11 mouse cellular contexts compared by ENCODE assay signal in the genomic region with DNA sequence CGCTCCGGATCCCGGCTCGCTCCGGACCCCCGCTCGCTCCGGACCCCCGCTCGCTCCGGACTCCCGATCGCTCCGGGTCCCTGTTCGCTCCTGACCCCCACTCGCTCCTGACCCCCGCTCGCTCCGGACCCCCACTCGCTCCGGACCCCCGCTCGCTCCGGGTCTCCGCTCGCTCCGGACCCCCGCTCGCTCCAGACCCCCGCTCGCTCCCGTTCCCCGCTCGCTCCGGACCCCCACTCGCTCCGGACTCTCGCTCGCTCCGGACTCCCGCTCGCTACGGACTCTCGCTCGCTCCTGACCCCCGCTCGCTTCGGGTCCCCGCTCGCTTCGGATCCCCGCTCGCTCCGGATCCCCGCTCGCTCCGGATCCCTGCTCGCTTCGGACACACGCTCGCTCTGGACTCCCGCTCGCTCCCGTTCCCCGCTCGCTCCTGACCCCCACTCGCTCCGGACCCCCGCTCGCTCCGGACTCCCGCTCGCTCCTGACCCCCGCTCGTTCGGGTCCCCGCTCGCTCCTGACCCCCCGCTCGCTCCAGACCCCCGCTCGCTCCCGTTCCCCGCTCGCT. TPM values are rescaled to one million over a fixed set of nuclear protein-coding genes. Genes with fewer than 3 reads are reported as not detected.
DNase-seq lines count a peak whose midpoint lies in the region; ATAC-seq and TF ChIP-seq lines count a peak whose summit lies in the region.
"Not testable (repeated sequence)": the region's sequence is repeated elsewhere in the genome, so short reads cannot be mapped to it uniquely, and the experiment has no call there.
"Had no signal": no experiment of that assay in that cellular context is flagged by ENCODE, and none has a peak within 500 bp of the region (broad histone marks: within the 10 kb centered on the region; RNA-seq: fewer than 3 reads in every experiment).

No protein-coding gene starts in this region.

- peak; percentile 49 for DNase-seq in ZHBTc4 (ENCODE audit: low read depth, low spot score)
- DNase-seq in gastrocnemius, postnatal 14 days = peak; percentile 38
- not testable (repeated sequence) for DNase-seq in kidney, postnatal 0 days (ENCODE audit: low spot score); liver, embryonic 11.5 days (ENCODE audit: low spot score)
- peak; percentile 91 for DNase-seq in midbrain, embryonic 11.5 days (ENCODE audit: low spot score, missing footprints)

- not testable (repeated sequence) for H3K4me1 ChIP-seq in embryonic facial prominence, embryonic 13.5 days; kidney, postnatal 0 days (replicated peaks; ENCODE audit: insufficient read depth, low read length); liver, embryonic 11.5 days (replicated peaks; ENCODE audit: control insufficient read depth, insufficient read depth, low read length); midbrain, embryonic 11.5 days (ENCODE audit: control insufficient read depth, insufficient read depth, low read length); olfactory bulb, adult 2 months (ENCODE audit: control insufficient read depth, insufficient read depth, low read length)
- peaks cover 22% of the 10 kb centered on the region for H3K4me1 ChIP-seq in hindbrain, embryonic 13.5 days (replicated peaks)

- peak overlapping the region; percentile 46 for H3K4me3 ChIP-seq in embryonic facial prominence, embryonic 13.5 days
- H3K4me3 ChIP-seq in hindbrain, embryonic 13.5 days = peak overlapping the region; percentile 50
- H3K4me3 ChIP-seq in kidney, postnatal 0 days (replicated peaks; ENCODE audit: low read depth, low read length) = peak overlapping the region; percentile 51
- H3K4me3 ChIP-seq in liver, embryonic 11.5 days (ENCODE audit: low read depth, low read length) = peak overlapping the region; percentile 50
- H3K4me3 ChIP-seq in midbrain, embryonic 11.5 days (ENCODE audit: low read depth, low read length) = peak overlapping the region; percentile 48
- peak overlapping the region; percentile 59 for H3K4me3 ChIP-seq in olfactory bulb, adult 2 months (ENCODE audit: insufficient read depth, low read depth, low read length)

- not testable (repeated sequence) for ATAC-seq in embryonic facial prominence, embryonic 13.5 days (ENCODE audit: insufficient number of reproducible peaks, insufficient read depth, low FRiP score, low TSS enrichment, low read depth); hindbrain, embryonic 13.5 days (ENCODE audit: low FRiP score); kidney, postnatal 0 days (replicated peaks; ENCODE audit: low FRiP score, low read depth); liver, embryonic 11.5 days (replicated peaks; ENCODE audit: low FRiP score); midbrain, embryonic 11.5 days (ENCODE audit: low FRiP score)

- not testable (repeated sequence) for TF ChIP-seq CTCF in kidney, postnatal 0 days (IDR thresholded peaks at IDR 0.05; ENCODE audit: low read depth); olfactory bulb, adult 2 months (IDR thresholded peaks at IDR 0.05; ENCODE audit: insufficient read depth, low read depth, low read length)

- not testable (repeated sequence) for H3K36me3 ChIP-seq in embryonic facial prominence, embryonic 13.5 days; hindbrain, embryonic 13.5 days; kidney, postnatal 0 days (ENCODE audit: insufficient read depth, low read length); liver, embryonic 11.5 days (ENCODE audit: control insufficient read depth, insufficient read depth, low read length); midbrain, embryonic 11.5 days (ENCODE audit: control insufficient read depth, insufficient read depth, low read length)

- TF ChIP-seq POLR2A in olfactory bulb, adult 2 months (IDR thresholded peaks at IDR 0.05; ENCODE audit: insufficient read depth, low read depth, low read length) = not testable (repeated sequence)

- 2% methylated on average over 80 of the region's 85 CpGs for WGBS in embryonic facial prominence, embryonic 13.5 days
- WGBS in hindbrain, embryonic 13.5 days = 1% methylated on average over 80 of the region's 85 CpGs
- under 1% methylated on average over 76 of the region's 85 CpGs for WGBS in kidney, postnatal 0 days
- WGBS in liver, embryonic 11.5 days = 2% methylated on average over 84 of the region's 85 CpGs
- WGBS in midbrain, embryonic 11.5 days = 2% methylated on average over 82 of the region's 85 CpGs
- WGBS in olfactory bulb, adult 2 months = 1% methylated on average over 79 of the region's 85 CpGs

- H3K27me3 ChIP-seq in embryonic facial prominence, embryonic 13.5 days = peaks cover 89% of the 10 kb centered on the region
- peaks cover 75% of the 10 kb centered on the region for H3K27me3 ChIP-seq in hindbrain, embryonic 13.5 days
- peaks cover 17% of the 10 kb centered on the region; the same call in 1 of the 2 replicates for H3K27me3 ChIP-seq in kidney, postnatal 0 days (ENCODE audit: insufficient read depth, low read length)
- peaks cover 86% of the 10 kb centered on the region for H3K27me3 ChIP-seq in liver, embryonic 11.5 days (replicated peaks; ENCODE audit: control insufficient read depth, insufficient read depth, low read length)
- H3K27me3 ChIP-seq in midbrain, embryonic 11.5 days (ENCODE audit: control insufficient read depth, insufficient read depth, low read length) = peaks cover 49% of the 10 kb centered on the region

- not testable (repeated sequence) for H3K9me3 ChIP-seq in embryonic facial prominence, embryonic 13.5 days; hindbrain, embryonic 13.5 days; kidney, postnatal 0 days (replicated peaks; ENCODE audit: low read length); liver, embryonic 11.5 days (ENCODE audit: control insufficient read depth, low read length); midbrain, embryonic 11.5 days (ENCODE audit: control insufficient read depth, low read length)

- H3K9ac ChIP-seq in embryonic facial prominence, embryonic 13.5 days = 0 out of 2 replicates have a peak overlapping the region, but pooled peaks have one; percentile 32
- peak overlapping the region; percentile 62 for H3K9ac ChIP-seq in hindbrain, embryonic 13.5 days
- H3K9ac ChIP-seq in kidney, postnatal 0 days (ENCODE audit: low read depth, low read length) = peak overlapping the region; percentile 70
- H3K9ac ChIP-seq in liver, embryonic 11.5 days (ENCODE audit: low read depth, low read length); midbrain, embryonic 11.5 days (ENCODE audit: low read length): not testable (repeated sequence)

- peak overlapping the region; percentile 78 for H3K4me2 ChIP-seq in embryonic facial prominence, embryonic 13.5 days
- peak overlapping the region; percentile 94 for H3K4me2 ChIP-seq in hindbrain, embryonic 13.5 days
- H3K4me2 ChIP-seq in kidney, postnatal 0 days (ENCODE audit: low read length) = peak overlapping the region; percentile 83
- peak overlapping the region; percentile 73 for H3K4me2 ChIP-seq in liver, embryonic 11.5 days
- H3K4me2 ChIP-seq in midbrain, embryonic 11.5 days = peak overlapping the region; percentile 90

- not testable (repeated sequence) for H3K27ac ChIP-seq in embryonic facial prominence, embryonic 13.5 days; hindbrain, embryonic 13.5 days; liver, embryonic 11.5 days (ENCODE audit: low read depth, low read length); midbrain, embryonic 11.5 days (ENCODE audit: low read depth, low read length); olfactory bulb, adult 2 months (ENCODE audit: insufficient read depth, low read depth, low read length)
- 0 out of 2 replicates have a peak overlapping the region, but pooled peaks have one; percentile 11 for H3K27ac ChIP-seq in kidney, postnatal 0 days

- intact Hi-C loops in gastrocnemius, postnatal 14 days (cut with DNase I; ENCODE audit: low total_unique reads) = not testable (repeated sequence)

RNA-seq across cellular contexts. Expression of a gene that starts 20.1 kb away (rescaled TPM):
- 5.7 and 8.6 TPM in 2 replicates for polyA plus RNA-seq in embryonic facial prominence, embryonic 13.5 days (2015; fragmentation: Nextera tagmentation; extraction: Ambion mirVana)
- 100 to 1,000 TPM; 106 to 108 TPM for total RNA-seq in gastrocnemius, postnatal 14 days (2021)
- polyA plus RNA-seq in hindbrain, embryonic 13.5 days (2015; fragmentation: Nextera tagmentation; extraction: Ambion mirVana) = 1.2 and 1.3 TPM in 2 replicates
- 6.1 and 7.1 TPM in 2 replicates for polyA plus RNA-seq in kidney, postnatal 0 days (2015; fragmentation: Nextera tagmentation; extraction: Ambion mirVana)
- 1.8 and 4.5 TPM in 2 replicates for polyA plus RNA-seq in liver, embryonic 11.5 days (2014; fragmentation: Nextera tagmentation; extraction: Ambion mirVana)
- 0.10 and 0.21 TPM in 2 replicates for polyA plus RNA-seq in midbrain, embryonic 11.5 days (2014; fragmentation: Nextera tagmentation; extraction: Ambion mirVana)
- not detected in 2 replicates for polyA plus RNA-seq in olfactory bulb, adult 2 months (2012; ENCODE audit: insufficient read depth, insufficient read length, low replicate concordance, missing spikeins)
- polyA plus RNA-seq: Patski had no signal

RNA-seq across cellular contexts. Expression of a gene that starts 20.7 kb away (rescaled TPM):
- 0.94 and 1.8 TPM in 2 replicates for polyA plus RNA-seq in embryonic facial prominence, embryonic 13.5 days (2015; fragmentation: Nextera tagmentation; extraction: Ambion mirVana)
- 10 to 100 TPM; 31.0 to 32.7 TPM for total RNA-seq in gastrocnemius, postnatal 14 days (2021)
- 1.00 and 1.0 TPM in 2 replicates for polyA plus RNA-seq in hindbrain, embryonic 13.5 days (2015; fragmentation: Nextera tagmentation; extraction: Ambion mirVana)
- 19.5 and 21.1 TPM in 2 replicates for polyA plus RNA-seq in kidney, postnatal 0 days (2015; fragmentation: Nextera tagmentation; extraction: Ambion mirVana)
- 0.49 and 0.86 TPM in 2 replicates for polyA plus RNA-seq in liver, embryonic 11.5 days (2014; fragmentation: Nextera tagmentation; extraction: Ambion mirVana)
- 0.14 and 0.47 TPM in 2 replicates for polyA plus RNA-seq in midbrain, embryonic 11.5 days (2014; fragmentation: Nextera tagmentation; extraction: Ambion mirVana)
- not detected in 2 replicates for polyA plus RNA-seq in olfactory bulb, adult 2 months (2012; ENCODE audit: insufficient read depth, insufficient read length, low replicate concordance, missing spikeins)
- polyA plus RNA-seq: Patski had no signal

RNA-seq across cellular contexts. Expression of a gene that starts 22.3 kb away (rescaled TPM):
- polyA plus RNA-seq in embryonic facial prominence, embryonic 13.5 days (2015; fragmentation: Nextera tagmentation; extraction: Ambion mirVana) = 33.6 and 36.1 TPM in 2 replicates
- total RNA-seq in gastrocnemius, postnatal 14 days (2021) = 10 to 100 TPM in 1 of 2 experiments, 1 to 10 TPM in 1; 8.8 to 11.0 TPM
- 27.3 and 35.3 TPM in 2 replicates for polyA plus RNA-seq in hindbrain, embryonic 13.5 days (2015; fragmentation: Nextera tagmentation; extraction: Ambion mirVana)
- 23.7 and 24.0 TPM in 2 replicates for polyA plus RNA-seq in kidney, postnatal 0 days (2015; fragmentation: Nextera tagmentation; extraction: Ambion mirVana)
- polyA plus RNA-seq in liver, embryonic 11.5 days (2014; fragmentation: Nextera tagmentation; extraction: Ambion mirVana) = 43.4 and 44.9 TPM in 2 replicates
- polyA plus RNA-seq in midbrain, embryonic 11.5 days (2014; fragmentation: Nextera tagmentation; extraction: Ambion mirVana) = 22.9 and 23.7 TPM in 2 replicates
- polyA plus RNA-seq in olfactory bulb, adult 2 months (2012; ENCODE audit: insufficient read depth, insufficient read length, low replicate concordance, missing spikeins) = not detected in 2 replicates

RNA-seq across cellular contexts. Expression of a gene that starts 38.5 kb away (rescaled TPM):
- 0.15 and 0.32 TPM in 2 replicates for polyA plus RNA-seq in embryonic facial prominence, embryonic 13.5 days (2015; fragmentation: Nextera tagmentation; extraction: Ambion mirVana)
- total RNA-seq in gastrocnemius, postnatal 14 days (2021) = not detected
- polyA plus RNA-seq in hindbrain, embryonic 13.5 days (2015; fragmentation: Nextera tagmentation; extraction: Ambion mirVana) = 0.71 and 0.80 TPM in 2 replicates
- 0.55 and 0.60 TPM in 2 replicates for polyA plus RNA-seq in kidney, postnatal 0 days (2015; fragmentation: Nextera tagmentation; extraction: Ambion mirVana)
- 0.13 and 0.15 TPM in 2 replicates for polyA plus RNA-seq in liver, embryonic 11.5 days (2014; fragmentation: Nextera tagmentation; extraction: Ambion mirVana)
- polyA plus RNA-seq in midbrain, embryonic 11.5 days (2014; fragmentation: Nextera tagmentation; extraction: Ambion mirVana) = 0.19 and 0.30 TPM in 2 replicates
- polyA plus RNA-seq in olfactory bulb, adult 2 months (2012; ENCODE audit: insufficient read depth, insufficient read length, low replicate concordance, missing spikeins) = not detected in 2 replicates
- total RNA-seq: heart, postnatal 14 days; left cerebral cortex, adult 8-10 months had no signal

RNA-seq across cellular contexts. Expression of a gene that starts 40.1 kb away (rescaled TPM):
- 11.7 and 12.9 TPM in 2 replicates for polyA plus RNA-seq in embryonic facial prominence, embryonic 13.5 days (2015; fragmentation: Nextera tagmentation; extraction: Ambion mirVana)
- total RNA-seq in gastrocnemius, postnatal 14 days (2021) = 1 to 10 TPM; 5.3 to 5.7 TPM
- 12.3 and 13.4 TPM in 2 replicates for polyA plus RNA-seq in hindbrain, embryonic 13.5 days (2015; fragmentation: Nextera tagmentation; extraction: Ambion mirVana)
- polyA plus RNA-seq in kidney, postnatal 0 days (2015; fragmentation: Nextera tagmentation; extraction: Ambion mirVana) = 10.6 and 11.7 TPM in 2 replicates
- 14.4 and 14.8 TPM in 2 replicates for polyA plus RNA-seq in liver, embryonic 11.5 days (2014; fragmentation: Nextera tagmentation; extraction: Ambion mirVana)
- 13.7 and 17.4 TPM in 2 replicates for polyA plus RNA-seq in midbrain, embryonic 11.5 days (2014; fragmentation: Nextera tagmentation; extraction: Ambion mirVana)
- not detected in 2 replicates for polyA plus RNA-seq in olfactory bulb, adult 2 months (2012; ENCODE audit: insufficient read depth, insufficient read length, low replicate concordance, missing spikeins)

Comparison
In these comparisons a context has a peak if more than half of its experiments do, and no peak if none do; other contexts are left out.
1. RNA of a gene that starts 22.3 kb away (polyA plus RNA-seq): 43.4 to 44.9 TPM in liver, embryonic 11.5 days, 33.6 to 36.1 TPM in embryonic facial prominence, embryonic 13.5 days, 27.3 to 35.3 TPM in hindbrain, embryonic 13.5 days, 23.7 to 24.0 TPM in kidney, postnatal 0 days and 22.9 to 23.7 TPM in midbrain, embryonic 11.5 days; not detected in olfactory bulb, adult 2 months; every median in the first group is over 10 times any median in the second.
2. Peak in every context shown above with its lines, with median percentiles within 50 percentile points of each other: H3K4me2 ChIP-seq and H3K4me3 ChIP-seq.